Mouse (Mus musculus): ENCODE measurements around the gene Sel1l3. TPM values are rescaled to one million over a fixed set of nuclear protein-coding genes. Genes with fewer than 3 reads are reported as not detected.

Sel1l3 gene
- polyA plus RNA-seq, 1 experiment from 2014 or later = 6.9 TPM

GRCm38 (mm10) chr5:53235551-53235950 lies 21.8 kb upstream of the Sel1l3 start:
- ATAC-seq (ENCODE audit: low read depth) = no peak
- H3K27me3 ChIP-seq (replicated peaks; ENCODE audit: control insufficient read depth, insufficient read depth, low read length) = no peaks in the 10 kb centered on the region
- 21% methylated on average over 4 of the region's 4 CpGs for WGBS
- DNase-seq (ENCODE audit: low spot score) = no peak
- no peaks in the 10 kb centered on the region for H3K36me3 ChIP-seq (ENCODE audit: control insufficient read depth, insufficient read depth, low read length)
- no peak overlapping the region for H3K4me2 ChIP-seq (ENCODE audit: low read depth, low read length)
- no peak overlapping the region for H3K4me3 ChIP-seq (ENCODE audit: low read depth, low read length)
- H3K9me3 ChIP-seq (ENCODE audit: control insufficient read depth, low read length) = no peaks in the 10 kb centered on the region
- H3K9ac ChIP-seq (ENCODE audit: low read depth, low read length) = no peak overlapping the region
- H3K4me1 ChIP-seq (ENCODE audit: control insufficient read depth, insufficient read depth, low read length) = no peaks in the 10 kb centered on the region
- H3K27ac ChIP-seq (replicated peaks; ENCODE audit: low read depth, low read length) = no peak overlapping the region

GRCm38 (mm10) chr5:53230560-53230959 lies 16.8 kb upstream of the Sel1l3 start:
- no peaks in the 10 kb centered on the region for H3K36me3 ChIP-seq (ENCODE audit: control insufficient read depth, insufficient read depth, low read length)
- ATAC-seq (ENCODE audit: low read depth) (no peak), DNase-seq (ENCODE audit: low spot score) (no peak)
- no peak overlapping the region for H3K9ac ChIP-seq (ENCODE audit: low read depth, low read length)
- no peaks in the 10 kb centered on the region for H3K9me3 ChIP-seq (ENCODE audit: control insufficient read depth, low read length)
- no peak overlapping the region for H3K4me3 ChIP-seq (ENCODE audit: low read depth, low read length)
- H3K4me1 ChIP-seq (ENCODE audit: control insufficient read depth, insufficient read depth, low read length) = no peaks in the 10 kb centered on the region
- no peak overlapping the region for H3K4me2 ChIP-seq (ENCODE audit: low read depth, low read length)
- H3K27me3 ChIP-seq (replicated peaks; ENCODE audit: control insufficient read depth, insufficient read depth, low read length) = no peaks in the 10 kb centered on the region
- 65% methylated on average over 2 of the region's 4 CpGs for WGBS
- H3K27ac ChIP-seq (replicated peaks; ENCODE audit: low read depth, low read length) = no peak overlapping the region

GRCm38 (mm10) chr5:53225434-53225833 lies 11.7 kb upstream of the Sel1l3 start:
- H3K27me3 ChIP-seq (replicated peaks; ENCODE audit: control insufficient read depth, insufficient read depth, low read length) = no peaks in the 10 kb centered on the region
- DNase-seq (ENCODE audit: low spot score) = no peak
- WGBS = 89% methylated on average over 13 of the region's 13 CpGs
- no peak overlapping the region for H3K27ac ChIP-seq (replicated peaks; ENCODE audit: low read depth, low read length)
- H3K9me3 ChIP-seq (ENCODE audit: control insufficient read depth, low read length) = no peaks in the 10 kb centered on the region
- H3K4me1 ChIP-seq (ENCODE audit: control insufficient read depth, insufficient read depth, low read length) = no peaks in the 10 kb centered on the region
- no peak overlapping the region for H3K4me3 ChIP-seq (ENCODE audit: low read depth, low read length)
- no peaks in the 10 kb centered on the region for H3K36me3 ChIP-seq (ENCODE audit: control insufficient read depth, insufficient read depth, low read length)
- no peak for ATAC-seq (ENCODE audit: low read depth)
- no peak overlapping the region for H3K9ac ChIP-seq (ENCODE audit: low read depth, low read length)
- H3K4me2 ChIP-seq (ENCODE audit: low read depth, low read length) = no peak overlapping the region

GRCm38 (mm10) chr5:53214801-53215200 lies 1.1 kb upstream of the Sel1l3 start:
- Histone ChIP-seq H3K9ac (ENCODE audit: low read depth, low read length) (no peak overlapping the region), H3K4me1 (ENCODE audit: control insufficient read depth, insufficient read depth, low read length) (no peaks in the 10 kb centered on the region), H3K4me3 (ENCODE audit: low read depth, low read length) (no peak overlapping the region), H3K36me3 (ENCODE audit: control insufficient read depth, insufficient read depth, low read length) (no peaks in the 10 kb centered on the region), H3K9me3 (ENCODE audit: control insufficient read depth, low read length) (no peaks in the 10 kb centered on the region), H3K27ac (replicated peaks; ENCODE audit: low read depth, low read length) (no peak overlapping the region), H3K27me3 (replicated peaks; ENCODE audit: control insufficient read depth, insufficient read depth, low read length) (peaks cover 42% of the 10 kb centered on the region), H3K4me2 (ENCODE audit: low read depth, low read length) (no peak overlapping the region)
- ATAC-seq (ENCODE audit: low read depth) (no peak), DNase-seq (ENCODE audit: low spot score) (peak; percentile 15)
- WGBS = 0% methylated on average over 1 of the region's 1 CpGs

- H3K27ac ChIP-seq (replicated peaks; ENCODE audit: low read depth, low read length) = no peak overlapping the region
- H3K27me3 ChIP-seq (replicated peaks; ENCODE audit: control insufficient read depth, insufficient read depth, low read length) = peaks cover 44% of the 10 kb centered on the region
- ATAC-seq (ENCODE audit: low read depth) = peak; percentile 1; the same call in 1 of the 2 replicates
- H3K9ac ChIP-seq (ENCODE audit: low read depth, low read length) = 0 out of 2 replicates have a peak overlapping the region, but pooled peaks have one; percentile 67
- peak overlapping the region; percentile 99 for H3K4me2 ChIP-seq (ENCODE audit: low read depth, low read length)
- DNase-seq (ENCODE audit: low spot score) = no peak
- H3K9me3 ChIP-seq (ENCODE audit: control insufficient read depth, low read length) = no peaks in the 10 kb centered on the region
- no peaks in the 10 kb centered on the region for H3K4me1 ChIP-seq (ENCODE audit: control insufficient read depth, insufficient read depth, low read length)
- 12% methylated on average over 5 of the region's 5 CpGs for whole genome bisulfite sequencing
- H3K36me3 ChIP-seq (ENCODE audit: control insufficient read depth, insufficient read depth, low read length) = no peaks in the 10 kb centered on the region
- H3K4me3 ChIP-seq (ENCODE audit: low read depth, low read length) = peak overlapping the region; percentile 62
These were observed 635 bp upstream of the Sel1l3 start for GRCm38 (mm10) chr5:53214362-53214761.

GRCm38 (mm10) chr5:53212782-53213710 lies 681 bp downstream of the Sel1l3 start:
- no peak for DNase-seq (ENCODE audit: low spot score)
- peak overlapping the region; percentile 62 for H3K4me3 ChIP-seq (ENCODE audit: low read depth, low read length)
- peak overlapping the region; percentile 99 for H3K4me2 ChIP-seq (ENCODE audit: low read depth, low read length)
- no peak overlapping the region for H3K27ac ChIP-seq (replicated peaks; ENCODE audit: low read depth, low read length)
- no peaks in the 10 kb centered on the region for H3K36me3 ChIP-seq (ENCODE audit: control insufficient read depth, insufficient read depth, low read length)
- H3K27me3 ChIP-seq (replicated peaks; ENCODE audit: control insufficient read depth, insufficient read depth, low read length) = peaks cover 44% of the 10 kb centered on the region
- H3K4me1 ChIP-seq (ENCODE audit: control insufficient read depth, insufficient read depth, low read length) = no peaks in the 10 kb centered on the region
- peak overlapping the region; percentile 67 for H3K9ac ChIP-seq (ENCODE audit: low read depth, low read length)
- peak; percentile 10; the same call in 1 of the 2 replicates for ATAC-seq (ENCODE audit: low read depth)
- 1% methylated on average over 12 of the region's 99 CpGs for WGBS
- H3K9me3 ChIP-seq (ENCODE audit: control insufficient read depth, low read length) = no peaks in the 10 kb centered on the region

- no peak for DNase-seq (ENCODE audit: low spot score)
- H3K36me3 ChIP-seq (ENCODE audit: control insufficient read depth, insufficient read depth, low read length) = no peaks in the 10 kb centered on the region
- no peaks in the 10 kb centered on the region for H3K4me1 ChIP-seq (ENCODE audit: control insufficient read depth, insufficient read depth, low read length)
- 19% methylated on average over 20 of the region's 20 CpGs for WGBS
- peak overlapping the region; percentile 62 for H3K4me3 ChIP-seq (ENCODE audit: low read depth, low read length)
- H3K4me2 ChIP-seq (ENCODE audit: low read depth, low read length) = peak overlapping the region; percentile 99
- no peak for ATAC-seq (ENCODE audit: low read depth)
- H3K9ac ChIP-seq (ENCODE audit: low read depth, low read length) = peak overlapping the region; percentile 67
- H3K9me3 ChIP-seq (ENCODE audit: control insufficient read depth, low read length) = no peaks in the 10 kb centered on the region
- H3K27me3 ChIP-seq (replicated peaks; ENCODE audit: control insufficient read depth, insufficient read depth, low read length) = peaks cover 44% of the 10 kb centered on the region
- H3K27ac ChIP-seq (replicated peaks; ENCODE audit: low read depth, low read length) = no peak overlapping the region
These were observed 1.5 kb downstream of the Sel1l3 start for GRCm38 (mm10) chr5:53212087-53212781.

- Histone ChIP-seq H3K4me1 (ENCODE audit: control insufficient read depth, insufficient read depth, low read length) (no peaks in the 10 kb centered on the region), H3K27me3 (replicated peaks; ENCODE audit: control insufficient read depth, insufficient read depth, low read length) (peaks cover 44% of the 10 kb centered on the region), H3K36me3 (ENCODE audit: control insufficient read depth, insufficient read depth, low read length) (no peaks in the 10 kb centered on the region), H3K9ac (ENCODE audit: low read depth, low read length) (no peak overlapping the region), H3K9me3 (ENCODE audit: control insufficient read depth, low read length) (no peaks in the 10 kb centered on the region), H3K4me3 (ENCODE audit: low read depth, low read length) (no peak overlapping the region), H3K4me2 (ENCODE audit: low read depth, low read length) (no peak overlapping the region), H3K27ac (replicated peaks; ENCODE audit: low read depth, low read length) (no peak overlapping the region)
- ATAC-seq (ENCODE audit: low read depth) (no peak), DNase-seq (ENCODE audit: low spot score) (no peak)
- 59% methylated on average over 6 of the region's 6 CpGs for WGBS
These were observed 2.5 kb downstream of the Sel1l3 start for GRCm38 (mm10) chr5:53211241-53211640.

All from embryonic facial prominence, embryonic 14.5 days (tissue).